In the genomic region with DNA sequence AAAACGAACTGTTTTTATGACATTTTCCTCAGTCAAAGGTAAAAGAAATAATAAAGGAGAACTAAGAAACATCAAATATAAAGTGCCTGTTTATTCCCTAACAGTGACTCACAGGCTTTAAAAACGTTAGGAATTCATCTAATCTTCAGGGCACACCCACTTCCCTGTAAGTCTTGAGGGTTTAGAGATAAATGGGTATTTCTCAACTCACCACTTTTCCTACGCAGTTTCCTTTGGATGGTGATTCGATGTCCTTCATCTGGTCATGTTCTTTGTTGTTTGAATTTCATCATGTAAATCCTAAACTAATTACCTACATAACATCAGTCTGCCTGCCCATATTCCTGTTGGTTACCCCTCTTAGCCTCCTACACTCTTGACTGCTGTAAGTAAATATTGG, we compare ENCODE assay signal across 14 mouse cellular contexts.
DNase-seq lines count a peak whose midpoint lies in the region; ATAC-seq and TF ChIP-seq lines count a peak whose summit lies in the region.
"Had no signal": no experiment of that assay in that cellular context is flagged by ENCODE, and none has a peak within 500 bp of the region (broad histone marks: within the 10 kb centered on the region; RNA-seq: fewer than 3 reads in every experiment).

No protein-coding gene starts in this region.

- H3K9me3 ChIP-seq in heart, postnatal 0 days (replicated peaks; ENCODE audit: control insufficient read depth, low read length) = no peaks in the 10 kb centered on the region
- H3K9me3 ChIP-seq in heart, embryonic 10.5 days = no peaks in the 10 kb centered on the region
- H3K9me3 ChIP-seq: limb, embryonic 13.5 days had no signal

- peaks cover 73% of the 10 kb centered on the region for H3K79me2 ChIP-seq in C2C12 (ENCODE audit: control insufficient read depth, insufficient read depth)

- peak; percentile 38 for DNase-seq in heart, postnatal 0 days (ENCODE audit: low spot score)
- DNase-seq in heart, embryonic 10.5 days (ENCODE audit: low spot score) = no peak
- DNase-seq in frontal cortex, adult 2 months (ENCODE audit: extremely low spot score in 1 of 2, low spot score in 1 of 2) = no peak
- no peak for DNase-seq in spleen, postnatal 4 days (ENCODE audit: low spot score in 2 of 2)
- DNase-seq: cerebellum, adult 11 months; cerebellum, postnatal 36 days; gastrocnemius, postnatal 14 days; heart, postnatal 36 days; thymus, postnatal 4 days had no signal

- peaks cover 24% of the 10 kb centered on the region for H3K4me1 ChIP-seq in heart, postnatal 0 days (ENCODE audit: control insufficient read depth, insufficient read depth)
- peaks cover 21% of the 10 kb centered on the region for H3K4me1 ChIP-seq in heart, embryonic 10.5 days
- peaks cover 6% of the 10 kb centered on the region for H3K4me1 ChIP-seq in embryonic fibroblast, embryonic 13.5 days (ENCODE audit: control insufficient read depth, insufficient read depth, low read length)
- H3K4me1 ChIP-seq: limb, embryonic 13.5 days had no signal

- 17% methylated on average over 4 of the region's 4 CpGs for WGBS in heart, postnatal 0 days
- 28% methylated on average over 4 of the region's 4 CpGs for WGBS in heart, embryonic 10.5 days

- TF ChIP-seq EP300 in heart, postnatal 0 days (IDR thresholded peaks at IDR 0.05; ENCODE audit: low read depth) = 0 out of 2 replicates have a peak, but pooled peaks have one; percentile 40

- H3K4me3 ChIP-seq in heart, postnatal 0 days (ENCODE audit: low read depth, low read length) = no peak overlapping the region
- H3K4me3 ChIP-seq in heart, embryonic 10.5 days = no peak overlapping the region
- no peak overlapping the region for H3K4me3 ChIP-seq in C2C12 (ENCODE audit: insufficient read depth, poor library complexity, severe bottlenecking)
- no peak overlapping the region for H3K4me3 ChIP-seq in embryonic fibroblast, embryonic 13.5 days (ENCODE audit: insufficient read depth, low read length)
- H3K4me3 ChIP-seq: limb, embryonic 13.5 days had no signal

- H3ac ChIP-seq in C2C12 (ENCODE audit: control insufficient read depth, insufficient read length, low read depth) = no peak overlapping the region

- no peak overlapping the region for H3K9ac ChIP-seq in heart, postnatal 0 days (replicated peaks; ENCODE audit: low read depth, low read length)
- H3K9ac ChIP-seq: limb, embryonic 13.5 days had no signal

- H3K36me3 ChIP-seq in heart, postnatal 0 days (replicated peaks; ENCODE audit: control insufficient read depth, insufficient read depth, low read length) = peaks cover 10% of the 10 kb centered on the region
- peaks cover under 1% of the 10 kb centered on the region; the same call in 1 of the 2 replicates for H3K36me3 ChIP-seq in heart, embryonic 10.5 days
- peaks cover 5% of the 10 kb centered on the region for H3K36me3 ChIP-seq in C2C12 (ENCODE audit: control insufficient read depth, insufficient read depth)
- H3K36me3 ChIP-seq: limb, embryonic 13.5 days had no signal

- no peak for TF ChIP-seq CTCF in heart, postnatal 0 days (IDR thresholded peaks at IDR 0.05; ENCODE audit: low read depth)
- no peak for TF ChIP-seq CTCF in C2C12 (IDR thresholded peaks at IDR 0.05; ENCODE audit: control insufficient read depth, insufficient read depth, insufficient read length)
- TF ChIP-seq CTCF in embryonic fibroblast, embryonic 13.5 days (IDR thresholded peaks at IDR 0.05; ENCODE audit: borderline replicate concordance, insufficient read depth, low read length) = no peak

- no peaks in the 10 kb centered on the region for H3K27me3 ChIP-seq in heart, postnatal 0 days (ENCODE audit: control insufficient read depth, insufficient read depth, low read length)
- no peaks in the 10 kb centered on the region for H3K27me3 ChIP-seq in heart, embryonic 10.5 days (ENCODE audit: insufficient read depth, poor library complexity, severe bottlenecking)
- no peaks in the 10 kb centered on the region for H3K27me3 ChIP-seq in C2C12 (ENCODE audit: control insufficient read depth, insufficient read depth, insufficient read length)

- peaks cover 20% of the 10 kb centered on the region for H3K79me3 ChIP-seq in C2C12 (ENCODE audit: low read depth)

- peak overlapping the region; percentile 22 for H3K27ac ChIP-seq in heart, postnatal 0 days (ENCODE audit: low read depth)
- H3K27ac ChIP-seq in heart, embryonic 10.5 days = no peak overlapping the region
- H3K27ac ChIP-seq in embryonic fibroblast, embryonic 13.5 days (ENCODE audit: insufficient read depth, low read length) = peak overlapping the region; percentile 72
- H3K27ac ChIP-seq: limb, embryonic 13.5 days had no signal

- TF ChIP-seq POLR2A in embryonic fibroblast, embryonic 13.5 days (IDR thresholded peaks at IDR 0.05; ENCODE audit: low read depth, low read length) = no peak

- no peak overlapping the region for H3K4me2 ChIP-seq in heart, postnatal 0 days (ENCODE audit: low read depth, low read length)
- H3K4me2 ChIP-seq: limb, embryonic 13.5 days; midbrain, embryonic 11.5 days had no signal

- no peak for ATAC-seq in heart, postnatal 0 days (ENCODE audit: insufficient read depth, low read depth)
- peak; percentile 65 for ATAC-seq in megakaryocyte-erythroid progenitor cell, adult 5-6 weeks (replicated peaks; ENCODE audit: low FRiP score, low TSS enrichment, poor library complexity, severe bottlenecking)

TF ChIP-seq in C2C12, 6 proteins besides CTCF, POLR2A, EP300 and RAD21:
- peak; percentile 84 for TF ChIP-seq CEBPB (IDR thresholded peaks at IDR 0.05; ENCODE audit: low read depth)
- no peak for TF ChIP-seq MYOD1 (IDR thresholded peaks at IDR 0.05; ENCODE audit: control insufficient read depth, insufficient read length, low read depth)
- no peak for TF ChIP-seq USF1 (IDR thresholded peaks at IDR 0.05; ENCODE audit: low read depth)
